Mouse (Mus musculus): Measurements from ENCODE around the gene Flad1.

Gene Flad1

GRCm38 (mm10) chr3:89382950-89383349 lies 28.7 kb downstream of the Flad1 start:
- peak; percentile 89 for DNase-seq (ENCODE audit: low read depth, low spot score)

GRCm38 (mm10) chr3:89382033-89382882 lies 29.4 kb downstream of the Flad1 start:
- DNase-seq (ENCODE audit: low read depth, low spot score): peak; percentile 97

GRCm38 (mm10) chr3:89381233-89381632 lies 30.4 kb downstream of the Flad1 start:
- DNase-seq (ENCODE audit: low read depth, low spot score): no peak

- no peak for DNase-seq (ENCODE audit: low read depth, low spot score)
Observed at GRCm38 (mm10) chr3:89380711-89381110, 31.0 kb downstream of the Flad1 start.

- no peak for DNase-seq (ENCODE audit: low read depth, low spot score)
Observed at GRCm38 (mm10) chr3:89380291-89380690, 31.4 kb downstream of the Flad1 start.

GRCm38 (mm10) chr3:89379388-89380131 lies 32.1 kb downstream of the Flad1 start:
- DNase-seq (ENCODE audit: low read depth, low spot score): peak; percentile 61

- peak; percentile 96 for DNase-seq (ENCODE audit: low read depth, low spot score)
Observed at GRCm38 (mm10) chr3:89378394-89379067, 33.1 kb downstream of the Flad1 start.

GRCm38 (mm10) chr3:89377831-89378230 lies 33.8 kb downstream of the Flad1 start:
- no peak for DNase-seq (ENCODE audit: low read depth, low spot score)

GRCm38 (mm10) chr3:89373581-89374231 lies 38.0 kb downstream of the Flad1 start:
- DNase-seq (ENCODE audit: low read depth, low spot score): peak; percentile 73

- no peak for DNase-seq (ENCODE audit: low read depth, low spot score)
Observed at GRCm38 (mm10) chr3:89367338-89367737, 44.3 kb downstream of the Flad1 start.

- no peak for DNase-seq (ENCODE audit: low read depth, low spot score)
Observed at GRCm38 (mm10) chr3:89365486-89366414, 45.9 kb downstream of the Flad1 start.

- DNase-seq (ENCODE audit: low read depth, low spot score): no peak
Observed at GRCm38 (mm10) chr3:89365153-89365485, 46.6 kb downstream of the Flad1 start, which contains the start of gene Dcst1. TSS of gene Dcst1 (minus strand) at chr3:89365253.

- no peak for DNase-seq (ENCODE audit: low read depth, low spot score)
Observed at GRCm38 (mm10) chr3:89364631-89365030, 47.0 kb downstream of the Flad1 start.

GRCm38 (mm10) chr3:89361675-89362074 lies 50.0 kb downstream of the Flad1 start, which contains the start of gene Dcst2:
TSS of gene Dcst2 (plus strand) at chr3:89361975.
- no peak for DNase-seq (ENCODE audit: low read depth, low spot score)

GRCm38 (mm10) chr3:89360237-89360636 lies 51.4 kb downstream of the Flad1 start:
- DNase-seq (ENCODE audit: low read depth, low spot score): no peak

- no peak for DNase-seq (ENCODE audit: low read depth, low spot score)
Observed at GRCm38 (mm10) chr3:89359630-89360029, 52.0 kb downstream of the Flad1 start.

- no peak for DNase-seq (ENCODE audit: low read depth, low spot score)
Observed at GRCm38 (mm10) chr3:89356029-89356428, 55.6 kb downstream of the Flad1 start.

GRCm38 (mm10) chr3:89355512-89355902 lies 56.2 kb downstream of the Flad1 start:
- DNase-seq (ENCODE audit: low read depth, low spot score): no peak

GRCm38 (mm10) chr3:89354816-89355511 lies 56.7 kb downstream of the Flad1 start:
- DNase-seq (ENCODE audit: low read depth, low spot score): peak; percentile 76

- DNase-seq (ENCODE audit: low read depth, low spot score): no peak
Observed at GRCm38 (mm10) chr3:89351271-89351670, 60.4 kb downstream of the Flad1 start.
